In the genomic region with DNA sequence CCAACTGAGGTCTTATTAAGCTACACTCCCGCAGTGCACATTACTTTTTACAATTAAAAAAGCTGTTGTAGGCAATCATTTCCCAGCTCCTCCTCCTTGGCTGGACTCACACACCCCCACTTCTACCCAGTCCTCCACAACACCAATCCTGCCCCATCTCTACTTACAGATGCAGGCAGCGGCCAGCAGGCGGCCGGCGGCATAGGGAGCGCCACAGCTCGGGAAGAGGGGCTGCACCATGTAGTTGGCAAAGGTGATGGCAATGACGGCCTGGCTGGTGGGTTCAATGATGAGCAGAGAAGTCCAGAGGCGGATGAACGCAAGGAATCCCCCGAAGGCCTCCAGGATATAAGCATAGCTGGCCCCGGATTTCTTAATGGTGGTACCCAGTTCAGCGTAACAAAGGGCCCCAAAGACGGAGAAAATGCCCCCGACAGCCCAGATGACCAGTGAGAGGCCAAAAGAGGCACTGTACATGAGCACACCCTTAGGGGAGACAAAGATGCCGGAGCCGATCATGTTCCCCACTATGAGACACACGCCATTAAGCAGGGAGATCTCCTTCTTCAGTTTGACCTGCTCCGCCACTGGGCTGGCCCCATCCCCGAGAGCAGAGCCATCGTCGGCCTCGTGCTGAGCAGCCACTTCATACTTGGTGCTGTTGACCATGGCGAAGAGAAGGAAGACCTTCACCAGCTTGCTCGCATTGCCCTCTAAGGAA, we compare ENCODE assay signal across 11 mouse cellular contexts. TPM values are rescaled to one million over a fixed set of nuclear protein-coding genes. Genes with fewer than 3 reads are reported as not detected.
A peak's percentile ranks its signal among the peaks of the same experiment; 100 is the strongest.
DNase-seq lines count a peak whose midpoint lies in the region; ATAC-seq and TF ChIP-seq lines count a peak whose summit lies in the region.
"Had no signal": no experiment of that assay in that cellular context is flagged by ENCODE, and none has a peak within 500 bp of the region (broad histone marks: within the 10 kb centered on the region; RNA-seq: fewer than 3 reads in every experiment).

No protein-coding gene starts in this region.

- no peaks in the 10 kb centered on the region for H3K9me3 ChIP-seq in heart, embryonic 15.5 days (replicated peaks)
- no peaks in the 10 kb centered on the region for H3K9me3 ChIP-seq in CH12.LX (replicated peaks; ENCODE audit: low read length)
- no peaks in the 10 kb centered on the region for H3K9me3 ChIP-seq in heart, postnatal 0 days (replicated peaks; ENCODE audit: control insufficient read depth, low read length)
- no peaks in the 10 kb centered on the region for H3K9me3 ChIP-seq in liver, embryonic 12.5 days (replicated peaks)
- H3K9me3 ChIP-seq: forebrain, embryonic 10.5 days; limb, embryonic 12.5 days had no signal

- no peak for TF ChIP-seq EP300 in CH12.LX (IDR thresholded peaks at IDR 0.05; ENCODE audit: low read length)
- TF ChIP-seq EP300 in heart, postnatal 0 days (IDR thresholded peaks at IDR 0.05; ENCODE audit: low read depth), result no peak

- peak overlapping the region; percentile 47 for H3K4me2 ChIP-seq in heart, embryonic 15.5 days
- peak overlapping the region; percentile 68 for H3K4me2 ChIP-seq in CH12.LX (ENCODE audit: insufficient read depth, low read depth, poor library complexity, severe bottlenecking)
- peak overlapping the region; percentile 37; the same call in 1 of the 2 replicates for H3K4me2 ChIP-seq in heart, postnatal 0 days (ENCODE audit: low read depth, low read length)
- H3K4me2 ChIP-seq in liver, embryonic 12.5 days, result peak overlapping the region; percentile 1; the same call in 1 of the 2 replicates
- H3K4me2 ChIP-seq: limb, embryonic 12.5 days had no signal

- 82% methylated on average over 25 of the region's 25 CpGs for WGBS in heart, embryonic 15.5 days
- WGBS in heart, postnatal 0 days, result 86% methylated on average over 25 of the region's 25 CpGs
- WGBS in liver, embryonic 12.5 days (ENCODE audit: insufficient replicate concordance), result 81% methylated on average over 25 of the region's 25 CpGs

- peaks cover 25% of the 10 kb centered on the region for H3K4me1 ChIP-seq in heart, embryonic 15.5 days (replicated peaks)
- peaks cover 14 to 69% of the 10 kb centered on the region in 2 experiments for H3K4me1 ChIP-seq in CH12.LX (ENCODE audit: control insufficient read depth in 1 of 2, insufficient read depth in 2 of 2)
- 0 out of 2 replicates have a peak, but pooled peaks cover under 1% of the 10 kb centered on the region for H3K4me1 ChIP-seq in heart, postnatal 0 days (ENCODE audit: control insufficient read depth, insufficient read depth)
- H3K4me1 ChIP-seq in liver, embryonic 12.5 days, result peaks cover 45% of the 10 kb centered on the region

- H3K4me3 ChIP-seq in heart, embryonic 15.5 days, result 0 out of 2 replicates have a peak overlapping the region, but pooled peaks have one; percentile 0
- peak overlapping the region; percentile 49 to 72 (median 62) for H3K4me3 ChIP-seq in CH12.LX (replicated peaks in 1 of 3; ENCODE audit: low read depth in 2 of 3, low read length in 2 of 3, poor library complexity in 1 of 3)
- no peak overlapping the region for H3K4me3 ChIP-seq in heart, postnatal 0 days (ENCODE audit: low read depth, low read length)
- H3K4me3 ChIP-seq in liver, embryonic 12.5 days, result no peak overlapping the region
- H3K4me3 ChIP-seq: forebrain, embryonic 10.5 days; limb, embryonic 12.5 days had no signal

- TF ChIP-seq POLR2A in CH12.LX (IDR thresholded peaks at IDR 0.05; ENCODE audit: low read depth, low read length), result no peak; the same call in 1 of the 2 replicates

- peaks cover 48% of the 10 kb centered on the region for H3K79me2 ChIP-seq in CH12.LX (replicated peaks; ENCODE audit: control insufficient read depth, extremely low read depth, insufficient read depth, poor library complexity, severe bottlenecking)

- TF ChIP-seq CTCF in CH12.LX (conservative IDR thresholded peaks at IDR 0.05 in 1 of 2, IDR thresholded peaks at IDR 0.05 in 1 of 2; ENCODE audit: low read depth in 2 of 2, low read length in 2 of 2), result peak in 1 of 2 experiments; percentile 78; a peak in 2 of 4 replicates
- peak; percentile 11; the same call in 1 of the 2 replicates for TF ChIP-seq CTCF in heart, postnatal 0 days (IDR thresholded peaks at IDR 0.05; ENCODE audit: low read depth)

- peak overlapping the region; percentile 74; the same call in 1 of the 2 replicates for H3K27ac ChIP-seq in heart, embryonic 15.5 days
- peak overlapping the region; percentile 88 for H3K27ac ChIP-seq in CH12.LX (ENCODE audit: insufficient read depth, low read depth)
- H3K27ac ChIP-seq in heart, postnatal 0 days (ENCODE audit: low read depth), result no peak overlapping the region
- 0 out of 2 replicates have a peak overlapping the region, but pooled peaks have one; percentile 19 for H3K27ac ChIP-seq in liver, embryonic 12.5 days
- H3K27ac ChIP-seq: forebrain, embryonic 10.5 days; limb, embryonic 12.5 days had no signal

- no peaks in the 10 kb centered on the region for H3K27me3 ChIP-seq in heart, embryonic 15.5 days
- H3K27me3 ChIP-seq in CH12.LX (replicated peaks), result no peaks in the 10 kb centered on the region
- no peaks in the 10 kb centered on the region for H3K27me3 ChIP-seq in heart, postnatal 0 days (ENCODE audit: control insufficient read depth, insufficient read depth, low read length)
- H3K27me3 ChIP-seq in liver, embryonic 12.5 days (replicated peaks), result 0 out of 2 replicates have a peak, but pooled peaks cover 3% of the 10 kb centered on the region
- H3K27me3 ChIP-seq: limb, embryonic 12.5 days had no signal

- H3K9ac ChIP-seq in heart, embryonic 15.5 days, result no peak overlapping the region
- H3K9ac ChIP-seq in CH12.LX (ENCODE audit: insufficient read depth, low read depth), result peak overlapping the region; percentile 47
- H3K9ac ChIP-seq in heart, postnatal 0 days (replicated peaks; ENCODE audit: low read depth, low read length), result no peak overlapping the region
- no peak overlapping the region for H3K9ac ChIP-seq in liver, embryonic 12.5 days
- H3K9ac ChIP-seq: limb, embryonic 12.5 days had no signal

- TF ChIP-seq RAD21 in CH12.LX (IDR thresholded peaks at IDR 0.05; ENCODE audit: low read depth, low read length), result peak; percentile 34

- DNase-seq in heart, postnatal 4 days, result no peak
- peak; percentile 80 for DNase-seq in CH12.LX (ENCODE audit: extremely low read depth)
- DNase-seq in heart, postnatal 0 days (ENCODE audit: low spot score), result no peak
- DNase-seq in urinary bladder, postnatal 10 days (ENCODE audit: low spot score), result no peak
- no peak for DNase-seq in spleen, postnatal 14 days (ENCODE audit: low spot score in 2 of 2)
- no peak for DNase-seq in spleen, adult 18-20 months
- DNase-seq: adrenal gland, postnatal 10 days had no signal

- H3K36me3 ChIP-seq in heart, embryonic 15.5 days, result no peaks in the 10 kb centered on the region
- H3K36me3 ChIP-seq in CH12.LX (replicated peaks in 1 of 2; ENCODE audit: control insufficient read depth in 1 of 2, insufficient read depth in 1 of 2, low read length in 1 of 2), result peaks cover 17 to 29% of the 10 kb centered on the region in 2 experiments
- no peaks in the 10 kb centered on the region for H3K36me3 ChIP-seq in heart, postnatal 0 days (replicated peaks; ENCODE audit: control insufficient read depth, insufficient read depth, low read length)
- no peaks in the 10 kb centered on the region; the same call in 1 of the 2 replicates for H3K36me3 ChIP-seq in liver, embryonic 12.5 days
- H3K36me3 ChIP-seq: forebrain, embryonic 10.5 days; limb, embryonic 12.5 days had no signal

- no peak for ATAC-seq in heart, embryonic 15.5 days (replicated peaks; ENCODE audit: insufficient number of reproducible peaks, insufficient read depth, low FRiP score, low read depth)
- ATAC-seq in heart, postnatal 0 days (ENCODE audit: insufficient read depth, low read depth), result no peak
- ATAC-seq in liver, embryonic 12.5 days, result no peak

- dilution Hi-C loops in CH12.LX (cut with MboI; ENCODE audit: extremely low pct_ligation_motif_present, extremely low pct_unique_long_range_greater_than_20kb, low sequenced_read_pairs), result no loop called here

- in situ Hi-C loops in CH12.LX (cut with MboI; ENCODE audit: low pct_ligation_motif_present, low pct_unique_long_range_greater_than_20kb, low sequenced_read_pairs), result loop anchor here (25.0 kb wide), 1 partner anchor 346 kb away; no protein-coding TSS in a partner anchor

RNA-seq across cellular contexts. Expression of a gene that starts 9.1 kb away (rescaled TPM):
- polyA plus RNA-seq in heart, embryonic 15.5 days (2015; fragmentation: Nextera tagmentation; extraction: Ambion mirVana), result 7.7 and 11.0 TPM in 2 replicates
- total RNA-seq in heart, postnatal 4 days (2021), result 1 to 10 TPM; 5.2 to 7.8 TPM
- 43.3 and 50.4 TPM in 2 replicates for total RNA-seq in CH12.LX (2012; rRNA removed)
- total RNA-seq in CH12.LX (2014; rRNA removed), result 23.8 and 27.8 TPM in 2 replicates
- 40.0 and 45.4 TPM in 2 replicates for polyA plus RNA-seq in CH12.LX (2012; ENCODE audit: insufficient read length, low read depth)
- 11.3 and 16.6 TPM in 2 replicates for total RNA-seq in heart, postnatal 0 days (2014; rRNA removed; ENCODE audit: low replicate concordance)
- 6.7 and 8.9 TPM in 2 replicates for polyA plus RNA-seq in heart, postnatal 0 days (2015; fragmentation: Nextera tagmentation; extraction: Ambion mirVana)
- polyA plus RNA-seq in liver, embryonic 12.5 days (2016; fragmentation: Nextera tagmentation; extraction: Ambion mirVana), result 8.4 and 8.5 TPM in 2 replicates

RNA-seq across cellular contexts. Expression of a gene that starts 18.2 kb away (rescaled TPM):
- polyA plus RNA-seq in heart, embryonic 15.5 days (2015; fragmentation: Nextera tagmentation; extraction: Ambion mirVana), result 196 and 285 TPM in 2 replicates
- total RNA-seq in heart, postnatal 4 days (2021), result 100 to 1,000 TPM; 185 to 194 TPM
- total RNA-seq in CH12.LX (2012; rRNA removed) (309 and 328 TPM in 2 replicates), CH12.LX (2014; rRNA removed) (87.9 and 97.1 TPM in 2 replicates)
- polyA plus RNA-seq in CH12.LX (2012; ENCODE audit: insufficient read length, low read depth), result 230 and 281 TPM in 2 replicates
- 132 and 145 TPM in 2 replicates for total RNA-seq in heart, postnatal 0 days (2014; rRNA removed; ENCODE audit: low replicate concordance)
- polyA plus RNA-seq in heart, postnatal 0 days (2015; fragmentation: Nextera tagmentation; extraction: Ambion mirVana), result 335 and 371 TPM in 2 replicates
- 269 and 282 TPM in 2 replicates for polyA plus RNA-seq in liver, embryonic 12.5 days (2016; fragmentation: Nextera tagmentation; extraction: Ambion mirVana)

RNA-seq across cellular contexts. Expression of a gene that starts 22.9 kb away (rescaled TPM):
- polyA plus RNA-seq in heart, embryonic 15.5 days (2015; fragmentation: Nextera tagmentation; extraction: Ambion mirVana), result 91.2 and 125 TPM in 2 replicates
- 100 to 1,000 TPM; 129 to 131 TPM for total RNA-seq in heart, postnatal 4 days (2021)
- total RNA-seq in CH12.LX (2012; rRNA removed) (0.08 and 0.17 TPM in 2 replicates), CH12.LX (2014; rRNA removed) (0.08 and 0.11 TPM in 2 replicates)
- polyA plus RNA-seq in CH12.LX (2012; ENCODE audit: insufficient read length, low read depth), result 0.10 TPM in 1 of 2 replicates, not detected in the other
- 59.9 and 73.2 TPM in 2 replicates for total RNA-seq in heart, postnatal 0 days (2014; rRNA removed; ENCODE audit: low replicate concordance)
- 59.7 and 60.9 TPM in 2 replicates for polyA plus RNA-seq in heart, postnatal 0 days (2015; fragmentation: Nextera tagmentation; extraction: Ambion mirVana)
- polyA plus RNA-seq in liver, embryonic 12.5 days (2016; fragmentation: Nextera tagmentation; extraction: Ambion mirVana), result 36.7 and 38.2 TPM in 2 replicates

RNA-seq across cellular contexts. Expression of a gene that starts 47.9 kb away (rescaled TPM):
- polyA plus RNA-seq in heart, embryonic 15.5 days (2015; fragmentation: Nextera tagmentation; extraction: Ambion mirVana), result 53.2 and 54.4 TPM in 2 replicates
- total RNA-seq in heart, postnatal 4 days (2021), result 100 to 1,000 TPM; 114 to 126 TPM
- total RNA-seq in CH12.LX (2012; rRNA removed) (37.3 and 38.8 TPM in 2 replicates), CH12.LX (2014; rRNA removed) (34.6 and 34.7 TPM in 2 replicates)
- 88.9 and 111 TPM in 2 replicates for polyA plus RNA-seq in CH12.LX (2012; ENCODE audit: insufficient read length, low read depth)
- 136 and 152 TPM in 2 replicates for total RNA-seq in heart, postnatal 0 days (2014; rRNA removed; ENCODE audit: low replicate concordance)
- 99.3 and 109 TPM in 2 replicates for polyA plus RNA-seq in heart, postnatal 0 days (2015; fragmentation: Nextera tagmentation; extraction: Ambion mirVana)
- 24.9 and 27.3 TPM in 2 replicates for polyA plus RNA-seq in liver, embryonic 12.5 days (2016; fragmentation: Nextera tagmentation; extraction: Ambion mirVana)

RNA-seq across cellular contexts. Expression of a gene that starts 55.4 kb away (rescaled TPM):
- polyA plus RNA-seq in heart, embryonic 15.5 days (2015; fragmentation: Nextera tagmentation; extraction: Ambion mirVana), result 41.9 and 51.6 TPM in 2 replicates
- total RNA-seq in heart, postnatal 4 days (2021), result 10 to 100 TPM; 81.3 to 81.5 TPM
- total RNA-seq in CH12.LX (2012; rRNA removed), result 51.4 and 60.0 TPM in 2 replicates
- 27.9 and 28.7 TPM in 2 replicates for total RNA-seq in CH12.LX (2014; rRNA removed)
- 64.1 and 79.8 TPM in 2 replicates for polyA plus RNA-seq in CH12.LX (2012; ENCODE audit: insufficient read length, low read depth)
- 81.5 and 110 TPM in 2 replicates for total RNA-seq in heart, postnatal 0 days (2014; rRNA removed; ENCODE audit: low replicate concordance)
- 47.8 and 54.4 TPM in 2 replicates for polyA plus RNA-seq in heart, postnatal 0 days (2015; fragmentation: Nextera tagmentation; extraction: Ambion mirVana)
- polyA plus RNA-seq in liver, embryonic 12.5 days (2016; fragmentation: Nextera tagmentation; extraction: Ambion mirVana), result 31.2 and 32.9 TPM in 2 replicates

Comparison
In these comparisons a context has a peak if more than half of its experiments do, and no peak if none do; other contexts are left out.
1. H3K4me3 ChIP-seq: peak in heart, embryonic 15.5 days (single experiment) and CH12.LX (3 of 3); none in heart, postnatal 0 days (single experiment) and liver, embryonic 12.5 days (single experiment).
2. H3K4me2 ChIP-seq: peak in every context shown above with its lines; median percentile 68 in CH12.LX; 47 in heart, embryonic 15.5 days; 37 in heart, postnatal 0 days; 1 in liver, embryonic 12.5 days.
3. RNA of a gene that starts 22.9 kb away (polyA plus RNA-seq): 91.2 to 125 TPM in heart, embryonic 15.5 days, 59.7 to 60.9 TPM in heart, postnatal 0 days and 36.7 to 38.2 TPM in liver, embryonic 12.5 days; 0.10 TPM in CH12.LX; every median in the first group is over 10 times any median in the second.